Mouse (Mus musculus) MN1 (cell line): ENCODE results near the gene Mtfr1l.
A peak's percentile ranks its signal among the peaks of the same experiment; 100 is the strongest.

ENCODE experiments used
- DNase-seq: peaks from one replicate; pipeline ENCODE4 v3.0.0-alpha.2; 2016; ENCODE audit warnings: low spot score

Mtfr1l gene

GRCm38 (mm10) chr4:134534932-134535786, at the start of gene Mtfr1l:
TSS of gene Mtfr1l (minus strand) at chr4:134535387.
- DNase-seq, result peak; percentile 97

- no peak for DNase-seq
These were observed 48.3 kb upstream of the Mtfr1l start for GRCm38 (mm10) chr4:134583513-134583912.

- DNase-seq, result no peak
These were observed 46.2 kb upstream of the Mtfr1l start for GRCm38 (mm10) chr4:134581365-134581764.

- no peak for DNase-seq
These were observed 45.4 kb upstream of the Mtfr1l start for GRCm38 (mm10) chr4:134580351-134581148.

GRCm38 (mm10) chr4:134579620-134580019, 44.4 kb upstream of the Mtfr1l start:
- DNase-seq, result peak; percentile 48

- DNase-seq, result peak; percentile 68
These were observed 44.0 kb upstream of the Mtfr1l start for GRCm38 (mm10) chr4:134579212-134579611.

GRCm38 (mm10) chr4:134578407-134578806, 43.2 kb upstream of the Mtfr1l start:
- peak; percentile 81 for DNase-seq

- DNase-seq, result no peak
These were observed 42.1 kb upstream of the Mtfr1l start for GRCm38 (mm10) chr4:134577281-134577680.

GRCm38 (mm10) chr4:134575486-134575885, 40.3 kb upstream of the Mtfr1l start:
- no peak for DNase-seq

GRCm38 (mm10) chr4:134572449-134573300, 37.5 kb upstream of the Mtfr1l start:
- no peak for DNase-seq

GRCm38 (mm10) chr4:134570704-134571451, 35.7 kb upstream of the Mtfr1l start:
- no peak for DNase-seq

GRCm38 (mm10) chr4:134569831-134570230, 34.6 kb upstream of the Mtfr1l start:
- DNase-seq, result no peak

- DNase-seq, result no peak
These were observed 34.0 kb upstream of the Mtfr1l start for GRCm38 (mm10) chr4:134569205-134569604.

GRCm38 (mm10) chr4:134567377-134568226, 32.4 kb upstream of the Mtfr1l start:
- no peak for DNase-seq

- no peak for DNase-seq
These were observed 28.9 kb upstream of the Mtfr1l start for GRCm38 (mm10) chr4:134564093-134564492.

GRCm38 (mm10) chr4:134563624-134564023, 28.4 kb upstream of the Mtfr1l start:
- DNase-seq, result no peak

- no peak for DNase-seq
These were observed 26.8 kb upstream of the Mtfr1l start for GRCm38 (mm10) chr4:134562014-134562413.

GRCm38 (mm10) chr4:134560699-134561098, 25.5 kb upstream of the Mtfr1l start:
- DNase-seq, result no peak

- DNase-seq, result peak; percentile 52
These were observed 24.0 kb upstream of the Mtfr1l start for GRCm38 (mm10) chr4:134559154-134559553.

GRCm38 (mm10) chr4:134558570-134559113, 23.5 kb upstream of the Mtfr1l start:
- no peak for DNase-seq
